Comparison of ENCODE assay signal across 20 mouse cellular contexts in genomic region chr7:139787382-139787781, GRCm38 (mm10). TPM values are rescaled to one million over a fixed set of nuclear protein-coding genes. Genes with fewer than 3 reads are reported as not detected.
DNase-seq lines count a peak whose midpoint lies in the region; ATAC-seq and TF ChIP-seq lines count a peak whose summit lies in the region.
"Had no signal": no experiment of that assay in that cellular context is flagged by ENCODE, and none has a peak within 500 bp of the region (broad histone marks: within the 10 kb centered on the region; RNA-seq: fewer than 3 reads in every experiment).

No protein-coding gene starts in this region.

- TF ChIP-seq EP300 in CH12.LX (IDR thresholded peaks at IDR 0.05; ENCODE audit: low read length), result no peak

- in situ Hi-C loops in CH12.LX (cut with MboI; ENCODE audit: low pct_ligation_motif_present, low pct_unique_long_range_greater_than_20kb, low sequenced_read_pairs), result no loop called here

- dilution Hi-C loops in CH12.LX (cut with MboI; ENCODE audit: extremely low pct_ligation_motif_present, extremely low pct_unique_long_range_greater_than_20kb, low sequenced_read_pairs), result no loop called here

- no peak for ATAC-seq in hindbrain, embryonic 11.5 days (ENCODE audit: low FRiP score)
- ATAC-seq: activated CD4-positive, CD25-positive, alpha-beta regulatory T cell, adult 4 months; CD4-positive, CD25-positive, alpha-beta regulatory T cell, adult 4 months; forebrain, embryonic 13.5 days; forebrain, embryonic 15.5 days; forebrain, postnatal 0 days had no signal

- H3K27me3 ChIP-seq in CH12.LX (replicated peaks), result no peaks in the 10 kb centered on the region
- no peaks in the 10 kb centered on the region for H3K27me3 ChIP-seq in heart, embryonic 10.5 days (ENCODE audit: insufficient read depth, poor library complexity, severe bottlenecking)
- no peaks in the 10 kb centered on the region for H3K27me3 ChIP-seq in hindbrain, embryonic 11.5 days (ENCODE audit: control insufficient read depth, insufficient read depth, low read length)
- H3K27me3 ChIP-seq: embryonic facial prominence, embryonic 12.5 days; forebrain, embryonic 13.5 days; forebrain, embryonic 15.5 days had no signal

- TF ChIP-seq RAD21 in CH12.LX (IDR thresholded peaks at IDR 0.05; ENCODE audit: low read depth, low read length), result no peak

- H3K9ac ChIP-seq in CH12.LX (ENCODE audit: insufficient read depth, low read depth), result no peak overlapping the region
- H3K9ac ChIP-seq in hindbrain, embryonic 11.5 days (ENCODE audit: low read depth, low read length), result no peak overlapping the region
- H3K9ac ChIP-seq: embryonic facial prominence, embryonic 12.5 days; forebrain, embryonic 13.5 days; forebrain, embryonic 15.5 days; forebrain, postnatal 0 days had no signal

- DNase-seq in adrenal gland, postnatal 36 days, result peak; percentile 13 to 16
- DNase-seq in adrenal gland, postnatal 25 days, result no peak
- DNase-seq in CH12.LX (ENCODE audit: extremely low read depth), result no peak
- no peak for DNase-seq in heart, embryonic 10.5 days (ENCODE audit: low spot score)
- no peak for DNase-seq in hindbrain, embryonic 11.5 days (ENCODE audit: low spot score)
- DNase-seq: adrenal gland, adult 8-10 months; B cell, adult 2 months; cerebellum, adult 11-12 months; cerebellum, adult 2 months; cerebellum, adult 9-10 months; cerebellum, postnatal 10 days; cerebellum, postnatal 25 days; forebrain, postnatal 0 days had no signal

- H3K27ac ChIP-seq in CH12.LX (ENCODE audit: insufficient read depth, low read depth), result no peak overlapping the region
- no peak overlapping the region for H3K27ac ChIP-seq in heart, embryonic 10.5 days
- no peak overlapping the region for H3K27ac ChIP-seq in hindbrain, embryonic 11.5 days (ENCODE audit: low read depth, low read length)
- H3K27ac ChIP-seq: embryonic facial prominence, embryonic 10.5 days; embryonic facial prominence, embryonic 12.5 days; forebrain, embryonic 13.5 days; forebrain, embryonic 15.5 days had no signal

- WGBS in heart, embryonic 10.5 days, result 68% methylated on average over 2 of the region's 2 CpGs
- WGBS in hindbrain, embryonic 11.5 days, result 85% methylated on average over 2 of the region's 2 CpGs

- no peak for TF ChIP-seq POLR2A in CH12.LX (IDR thresholded peaks at IDR 0.05; ENCODE audit: low read depth, low read length)

- no peaks in the 10 kb centered on the region for H3K9me3 ChIP-seq in CH12.LX (replicated peaks; ENCODE audit: low read length)
- no peaks in the 10 kb centered on the region for H3K9me3 ChIP-seq in heart, embryonic 10.5 days
- no peaks in the 10 kb centered on the region for H3K9me3 ChIP-seq in hindbrain, embryonic 11.5 days (ENCODE audit: control insufficient read depth, low read length)
- H3K9me3 ChIP-seq: embryonic facial prominence, embryonic 10.5 days; embryonic facial prominence, embryonic 12.5 days; forebrain, embryonic 13.5 days; forebrain, embryonic 15.5 days had no signal

- peaks cover 4 to 8% of the 10 kb centered on the region in 2 experiments; a peak in 3 of 4 replicates for H3K4me1 ChIP-seq in CH12.LX (ENCODE audit: control insufficient read depth in 1 of 2, insufficient read depth in 2 of 2)
- H3K4me1 ChIP-seq in heart, embryonic 10.5 days, result no peaks in the 10 kb centered on the region
- no peaks in the 10 kb centered on the region for H3K4me1 ChIP-seq in hindbrain, embryonic 11.5 days (replicated peaks; ENCODE audit: control insufficient read depth, insufficient read depth, low read length)
- H3K4me1 ChIP-seq: embryonic facial prominence, embryonic 10.5 days; embryonic facial prominence, embryonic 12.5 days; forebrain, embryonic 15.5 days had no signal

- no peaks in the 10 kb centered on the region for H3K36me3 ChIP-seq in CH12.LX (replicated peaks in 1 of 2; ENCODE audit: control insufficient read depth in 1 of 2, insufficient read depth in 1 of 2, low read length in 1 of 2)
- no peaks in the 10 kb centered on the region for H3K36me3 ChIP-seq in heart, embryonic 10.5 days
- no peaks in the 10 kb centered on the region for H3K36me3 ChIP-seq in hindbrain, embryonic 11.5 days (ENCODE audit: control insufficient read depth, insufficient read depth, low read length)
- H3K36me3 ChIP-seq: embryonic facial prominence, embryonic 10.5 days; embryonic facial prominence, embryonic 12.5 days; forebrain, embryonic 15.5 days had no signal

- TF ChIP-seq CTCF in CH12.LX (conservative IDR thresholded peaks at IDR 0.05 in 1 of 2, IDR thresholded peaks at IDR 0.05 in 1 of 2; ENCODE audit: low read depth in 2 of 2, low read length in 2 of 2), result no peak

- H3K4me2 ChIP-seq in CH12.LX (ENCODE audit: insufficient read depth, low read depth, poor library complexity, severe bottlenecking), result no peak overlapping the region
- H3K4me2 ChIP-seq in hindbrain, embryonic 11.5 days (replicated peaks; ENCODE audit: low read depth, low read length), result no peak overlapping the region
- H3K4me2 ChIP-seq: embryonic facial prominence, embryonic 12.5 days; forebrain, embryonic 13.5 days; forebrain, embryonic 15.5 days had no signal

- no peaks in the 10 kb centered on the region for H3K79me2 ChIP-seq in CH12.LX (replicated peaks; ENCODE audit: control insufficient read depth, extremely low read depth, insufficient read depth, poor library complexity, severe bottlenecking)

- H3K4me3 ChIP-seq in CH12.LX (replicated peaks in 1 of 3; ENCODE audit: low read depth in 2 of 3, low read length in 2 of 3, poor library complexity in 1 of 3), result no peak overlapping the region
- no peak overlapping the region for H3K4me3 ChIP-seq in heart, embryonic 10.5 days
- H3K4me3 ChIP-seq in hindbrain, embryonic 11.5 days (ENCODE audit: low read depth, low read length), result no peak overlapping the region
- H3K4me3 ChIP-seq: embryonic facial prominence, embryonic 10.5 days; embryonic facial prominence, embryonic 12.5 days; forebrain, embryonic 13.5 days; forebrain, embryonic 15.5 days had no signal

TF ChIP-seq in CH12.LX, 34 proteins besides CTCF, POLR2A, EP300 and RAD21:
- peak; percentile 42; the same call in 1 of the 2 replicates for TF ChIP-seq ZNF384 (IDR thresholded peaks at IDR 0.05; ENCODE audit: low read depth, low read length)
- no peak for TF ChIP-seq POLR2AphosphoS2 (IDR thresholded peaks at IDR 0.05; ENCODE audit: low read depth, low read length)

RNA-seq across cellular contexts. Expression of gene Adgra1, which starts 46.6 kb away (rescaled TPM):
- 1 to 10 TPM; 2.2 to 3.9 TPM for total RNA-seq in adrenal gland, postnatal 36 days (2021)
- 2.3 and 3.6 TPM in 2 replicates for total RNA-seq in adrenal gland, postnatal 25 days (2021)
- total RNA-seq in CH12.LX (2012; rRNA removed), result not detected in 2 replicates
- total RNA-seq in CH12.LX (2014; rRNA removed), result not detected in 2 replicates
- polyA plus RNA-seq in CH12.LX (2012; ENCODE audit: insufficient read length, low read depth), result not detected in 2 replicates
- 0.24 TPM in 1 of 2 replicates, not detected in the other for polyA plus RNA-seq in heart, embryonic 10.5 days (2016; fragmentation: Nextera tagmentation; extraction: Ambion mirVana)
- 14.4 and 16.4 TPM in 2 replicates for polyA plus RNA-seq in hindbrain, embryonic 11.5 days (2014; fragmentation: Nextera tagmentation; extraction: Ambion mirVana)
- total RNA-seq: MEL had no signal
- polyA plus RNA-seq: activated CD4-positive, CD25-positive, alpha-beta regulatory T cell, adult 4 months; CD4-positive, CD25-positive, alpha-beta regulatory T cell, adult 4 months had no signal

Comparison
In these comparisons a context has a peak if more than half of its experiments do, and no peak if none do; other contexts are left out.
1. DNase-seq: peak in adrenal gland, postnatal 36 days (2 of 2); none in adrenal gland, postnatal 25 days (single experiment), CH12.LX (single experiment), heart, embryonic 10.5 days (single experiment) and hindbrain, embryonic 11.5 days (single experiment).